Mouse (Mus musculus): ENCODE data around the gene Zbtb3. TPM values are rescaled to one million over a fixed set of nuclear protein-coding genes. Genes with fewer than 3 reads are reported as not detected.

Zbtb3 gene
- polyA plus RNA-seq, 1 experiment from 2014 or later = 7.2 TPM

DNA sequence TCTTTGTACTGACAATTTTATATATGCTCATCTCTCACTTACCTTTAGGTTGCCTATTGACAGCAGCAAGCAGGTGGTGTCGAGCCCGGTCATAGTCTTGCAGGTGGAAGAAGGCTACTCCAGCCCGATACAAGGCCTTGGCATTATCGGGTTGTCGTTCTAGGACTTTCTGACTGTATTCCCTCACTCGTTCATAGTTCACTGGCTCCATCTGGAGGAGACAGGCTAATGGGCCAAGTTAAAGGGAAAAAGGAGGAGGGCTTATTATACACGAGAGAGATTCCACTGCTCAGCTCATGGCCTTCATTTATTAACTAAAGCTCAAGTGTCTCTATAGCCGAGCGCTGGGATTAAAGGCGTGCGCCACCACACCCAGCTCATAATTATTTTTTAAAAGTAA, 13.5 kb downstream of the Zbtb3 start:
- Histone ChIP-seq H3K9me3 (no peaks in the 10 kb centered on the region), H3K27ac (no peak overlapping the region), H3K4me1 (peaks cover 23% of the 10 kb centered on the region), H3K27me3 (replicated peaks) (no peaks in the 10 kb centered on the region), H3K36me3 (peaks cover 49% of the 10 kb centered on the region), H3K4me2 (replicated peaks) (0 out of 2 replicates have a peak overlapping the region, but pooled peaks have one; percentile 7), H3K9ac (no peak overlapping the region), H3K4me3 (no peak overlapping the region)
- no peak for ATAC-seq (ENCODE audit: low FRiP score, low read depth)
- 83% methylated on average over 11 of the region's 11 CpGs for WGBS

DNA sequence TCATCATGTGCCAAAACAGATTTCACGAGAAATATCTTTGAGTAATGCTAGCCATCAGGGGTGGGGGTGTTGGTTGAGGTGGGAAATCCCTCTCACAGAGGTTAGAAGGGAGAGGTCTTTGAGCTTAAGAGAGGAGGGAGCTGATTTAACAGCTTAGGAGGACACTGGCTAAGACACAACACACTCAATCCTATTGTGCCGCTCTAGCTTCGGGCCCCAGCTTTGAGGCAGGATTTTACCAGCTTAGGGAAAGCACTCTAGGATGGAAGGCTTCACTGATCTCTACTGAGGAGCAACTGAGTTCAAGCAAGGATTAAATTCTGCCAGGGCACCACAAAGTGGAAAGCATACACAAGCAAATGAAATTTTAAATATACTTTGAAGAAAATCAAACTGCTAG, 14.6 kb downstream of the Zbtb3 start:
- Histone ChIP-seq H3K9me3 (no peaks in the 10 kb centered on the region), H3K27me3 (replicated peaks) (no peaks in the 10 kb centered on the region), H3K4me1 (peaks cover 32% of the 10 kb centered on the region), H3K4me3 (no peak overlapping the region), H3K36me3 (peaks cover 40% of the 10 kb centered on the region), H3K9ac (no peak overlapping the region), H3K4me2 (replicated peaks) (peak overlapping the region; percentile 97), H3K27ac (no peak overlapping the region)
- WGBS = 83% methylated on average over 3 of the region's 3 CpGs
- no peak for ATAC-seq (ENCODE audit: low FRiP score, low read depth)

DNA sequence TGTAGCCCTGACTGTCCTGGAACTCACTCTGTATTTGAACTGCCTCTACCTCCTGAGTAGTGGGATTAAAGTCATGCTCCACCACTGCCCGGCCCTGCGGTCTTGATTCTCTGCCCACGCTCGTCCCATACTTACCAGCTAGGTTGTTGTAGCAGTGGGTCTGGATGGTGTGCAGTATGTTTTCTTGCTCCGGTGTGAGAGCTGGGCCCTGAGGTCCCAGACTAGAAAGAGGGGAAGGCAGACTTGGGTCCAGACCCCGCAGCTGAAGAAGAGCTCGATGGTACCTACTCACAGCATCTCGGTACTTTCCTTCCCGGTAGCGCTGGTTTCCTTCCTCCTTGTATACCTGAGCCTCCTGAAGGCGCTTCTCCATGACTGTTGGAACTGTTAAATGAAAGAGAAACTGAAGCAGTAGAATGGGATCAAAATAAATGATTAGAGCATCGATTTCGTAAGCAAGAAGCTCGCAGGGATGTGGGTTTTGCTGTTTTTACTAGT, 16.0 kb downstream of the Zbtb3 start:
- ATAC-seq (ENCODE audit: low FRiP score, low read depth) = no peak
- Histone ChIP-seq H3K4me3 (peak overlapping the region; percentile 49), H3K27me3 (replicated peaks) (no peaks in the 10 kb centered on the region), H3K36me3 (peaks cover 35% of the 10 kb centered on the region), H3K4me1 (peaks cover 44% of the 10 kb centered on the region), H3K9ac (peak overlapping the region; percentile 66), H3K27ac (peak overlapping the region; percentile 80; the same call in 1 of the 2 replicates), H3K9me3 (no peaks in the 10 kb centered on the region), H3K4me2 (replicated peaks) (peak overlapping the region; percentile 97)
- WGBS = 35% methylated on average over 14 of the region's 14 CpGs

DNA sequence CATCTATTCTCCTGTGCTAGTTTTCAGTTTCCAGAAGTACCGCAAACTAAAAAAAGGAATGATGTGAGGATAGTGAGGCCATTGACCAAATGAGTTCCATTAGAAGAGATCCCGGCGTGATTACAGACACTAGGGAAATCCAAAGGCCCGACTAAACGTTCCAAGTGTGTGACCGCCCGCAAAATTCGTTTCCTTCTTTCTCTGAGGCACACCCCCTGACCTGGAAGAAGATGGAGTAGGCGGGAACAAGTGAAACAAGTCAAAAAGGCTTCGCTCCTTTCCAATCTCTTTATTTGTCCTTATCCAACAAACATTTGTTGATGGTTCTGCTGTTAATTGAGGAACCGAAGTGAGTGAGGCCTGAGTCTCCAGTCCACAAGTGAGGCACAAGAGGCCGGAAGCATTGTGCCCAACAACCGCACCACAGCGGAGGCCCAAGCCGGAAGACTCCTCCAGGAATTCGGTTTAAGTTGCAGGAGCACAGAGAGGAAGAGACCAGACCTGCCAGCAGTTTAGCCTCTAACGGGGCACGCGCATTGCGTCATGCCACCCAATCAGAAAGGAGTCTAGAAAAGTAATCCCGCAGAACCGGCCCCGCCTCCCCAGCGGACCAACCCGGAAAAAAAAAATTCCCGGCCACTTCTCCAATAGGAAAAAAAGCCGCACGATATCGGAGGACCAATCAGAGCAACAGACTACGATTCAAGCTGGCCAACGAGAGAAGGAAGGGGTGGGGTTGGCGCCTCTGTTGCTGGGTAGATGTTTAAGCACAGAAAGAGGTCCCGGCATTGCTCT, 16.6 kb downstream of the Zbtb3 start, which contains the start of gene Ttc9c:
Ttc9c (minus strand) TSS at position 533 of the 795 bp plus-strand sequence.
- Histone ChIP-seq H3K27ac (peak within 1 kb of the TSS; percentile 98), H3K27me3 (replicated peaks) (no peaks in the 10 kb centered on the region), H3K4me2 (replicated peaks) (peak within 1 kb of the TSS; percentile 97), H3K9ac (peak within 1 kb of the TSS; percentile 98), H3K4me3 (peak within 1 kb of the TSS; percentile 100), H3K36me3 (peaks cover 36% of the 10 kb centered on the region), H3K9me3 (no peaks in the 10 kb centered on the region), H3K4me1 (peaks cover 44% of the 10 kb centered on the region)
- under 1% methylated on average over 33 of the region's 33 CpGs for WGBS
- ATAC-seq (ENCODE audit: low FRiP score, low read depth) = peak; percentile 95

DNA sequence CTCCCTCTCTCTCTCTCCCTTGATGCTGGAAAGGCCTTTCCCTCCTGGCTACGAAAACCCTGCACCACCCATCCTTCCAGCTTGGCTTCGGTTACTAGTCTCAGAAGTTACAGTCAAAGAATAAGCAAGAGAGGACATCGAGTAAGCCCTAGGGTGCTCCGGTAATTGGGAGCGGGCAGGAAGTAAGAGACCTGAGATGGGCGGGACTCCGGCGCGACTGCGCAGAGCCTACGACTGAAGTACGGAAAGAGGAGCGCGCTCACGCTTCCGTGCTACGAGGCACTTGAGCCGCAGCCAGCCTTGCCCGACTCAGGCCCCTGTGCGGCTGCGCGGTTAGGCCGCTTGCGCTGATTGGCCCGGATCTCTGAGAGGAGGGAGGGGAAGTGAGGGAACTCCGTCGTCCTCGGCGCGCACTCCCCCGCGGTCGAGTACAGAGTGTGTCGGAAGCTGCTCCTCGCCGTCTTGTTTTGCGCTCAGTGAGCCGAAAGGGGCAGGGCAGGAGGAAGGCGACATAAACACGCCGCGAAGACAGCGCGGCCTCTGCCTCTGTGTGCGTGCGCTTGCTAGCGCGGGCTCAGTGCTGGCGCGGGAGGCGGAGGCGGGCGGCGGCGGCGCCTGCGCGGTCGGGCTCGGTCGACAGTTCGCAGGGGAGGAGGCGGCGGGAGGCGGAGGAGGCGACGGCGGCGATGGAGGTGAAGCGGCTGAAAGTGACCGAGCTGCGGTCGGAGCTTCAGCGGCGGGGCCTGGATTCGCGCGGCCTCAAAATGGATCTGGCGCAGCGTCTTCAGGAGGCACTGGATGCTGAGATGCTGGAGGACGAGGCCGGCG, 17.5 kb downstream of the Zbtb3 start, which contains the start of gene Hnrnpul2:
Hnrnpul2 (plus strand) TSS at position 415 of the 828 bp plus-strand sequence.
- peak within 1 kb of the TSS; percentile 97 for H3K4me2 ChIP-seq (replicated peaks)
- H3K9me3 ChIP-seq = no peaks in the 10 kb centered on the region
- peak; percentile 97 for ATAC-seq (ENCODE audit: low FRiP score, low read depth)
- peak within 1 kb of the TSS; percentile 100 for H3K4me3 ChIP-seq
- H3K4me1 ChIP-seq = peaks cover 44% of the 10 kb centered on the region
- WGBS = under 1% methylated on average over 83 of the region's 83 CpGs
- H3K9ac ChIP-seq = peak within 1 kb of the TSS; percentile 98
- peaks cover 38% of the 10 kb centered on the region for H3K36me3 ChIP-seq
- H3K27ac ChIP-seq = peak within 1 kb of the TSS; percentile 98
- H3K27me3 ChIP-seq (replicated peaks) = no peaks in the 10 kb centered on the region

DNA sequence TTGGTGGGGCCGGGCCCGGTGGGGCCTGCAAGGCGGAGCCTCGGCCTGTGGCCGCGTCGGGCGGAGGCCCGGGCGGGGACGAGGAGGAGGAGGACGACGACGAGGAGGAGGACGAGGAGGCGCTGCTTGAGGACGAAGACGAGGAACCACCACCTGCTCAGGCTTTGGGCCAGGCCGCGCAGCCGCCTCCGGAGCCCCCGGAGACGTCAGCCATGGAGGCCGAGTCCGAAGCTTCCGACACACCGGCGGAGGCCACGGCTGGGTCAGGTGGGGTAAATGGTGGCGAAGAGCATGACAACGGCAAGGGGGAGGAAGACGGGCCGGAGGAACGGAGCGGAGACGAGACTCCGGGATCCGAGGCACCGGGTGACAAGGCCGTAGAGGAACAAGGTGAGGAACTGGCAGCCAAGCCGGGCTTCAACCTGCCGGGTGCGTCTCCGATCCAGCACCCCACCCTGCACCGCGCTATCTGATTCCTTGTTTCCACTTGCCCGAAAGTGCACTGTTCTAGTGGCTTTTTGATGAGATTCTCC, 18.1 kb downstream of the Zbtb3 start:
- Histone ChIP-seq H3K27ac (peak overlapping the region; percentile 98), H3K9me3 (no peaks in the 10 kb centered on the region), H3K27me3 (replicated peaks) (no peaks in the 10 kb centered on the region), H3K36me3 (peaks cover 39% of the 10 kb centered on the region), H3K4me3 (peak overlapping the region; percentile 100), H3K4me2 (replicated peaks) (peak overlapping the region; percentile 97), H3K9ac (peak overlapping the region; percentile 98), H3K4me1 (peaks cover 44% of the 10 kb centered on the region)
- WGBS = under 1% methylated on average over 48 of the region's 48 CpGs
- ATAC-seq (ENCODE audit: low FRiP score, low read depth) = no peak; the same call in 1 of the 2 replicates

DNA sequence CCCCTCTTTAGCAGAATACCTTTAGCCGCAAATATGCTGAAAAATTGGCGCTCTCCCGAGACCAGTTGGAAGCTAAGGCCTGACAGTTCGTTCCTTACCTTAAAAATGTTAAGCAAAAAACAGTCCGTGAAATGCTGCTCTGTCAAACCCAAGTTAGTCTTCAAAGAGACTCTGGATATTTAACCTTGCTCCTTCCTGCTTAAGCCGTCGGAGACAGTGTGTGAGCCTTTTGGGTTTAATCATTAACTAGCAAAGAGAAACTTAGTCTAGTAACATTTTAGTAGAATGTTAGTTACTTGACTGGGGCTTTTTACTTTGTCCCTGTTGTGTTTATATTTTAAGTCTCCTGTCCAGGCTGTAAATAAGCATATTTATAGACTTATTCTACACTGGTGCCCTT, 18.8 kb downstream of the Zbtb3 start:
- H3K4me1 ChIP-seq = peaks cover 41% of the 10 kb centered on the region
- peak overlapping the region; percentile 97 for H3K4me2 ChIP-seq (replicated peaks)
- H3K9me3 ChIP-seq = no peaks in the 10 kb centered on the region
- ATAC-seq (ENCODE audit: low FRiP score, low read depth) = no peak
- H3K27ac ChIP-seq = 0 out of 2 replicates have a peak overlapping the region, but pooled peaks have one; percentile 98
- H3K27me3 ChIP-seq (replicated peaks) = no peaks in the 10 kb centered on the region
- WGBS = 2% methylated on average over 7 of the region's 7 CpGs
- peak overlapping the region; percentile 100 for H3K4me3 ChIP-seq
- peak overlapping the region; percentile 98 for H3K9ac ChIP-seq
- peaks cover 39% of the 10 kb centered on the region for H3K36me3 ChIP-seq

DNA sequence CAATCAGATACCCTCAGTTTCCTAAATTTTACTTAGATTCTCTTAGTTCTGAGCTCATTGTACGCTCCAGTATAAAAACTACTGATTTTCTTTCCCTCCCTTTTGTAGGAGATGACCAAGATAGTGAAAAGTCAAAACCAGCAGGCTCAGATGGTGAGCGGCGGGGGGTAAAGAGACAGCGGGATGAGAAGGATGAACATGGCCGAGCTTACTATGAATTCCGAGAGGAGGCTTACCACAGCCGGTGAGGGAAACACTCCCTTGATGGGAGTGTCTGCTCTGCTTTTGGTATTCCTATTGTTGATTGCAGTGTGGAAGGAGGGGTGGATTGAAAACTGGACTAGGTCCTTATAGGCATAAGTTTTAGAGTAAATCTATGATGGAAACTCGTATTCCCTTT, 20.3 kb downstream of the Zbtb3 start:
- WGBS = 75% methylated on average over 8 of the region's 8 CpGs
- no peaks in the 10 kb centered on the region for H3K27me3 ChIP-seq (replicated peaks)
- H3K4me3 ChIP-seq = peak overlapping the region; percentile 8; the same call in 1 of the 2 replicates
- H3K9me3 ChIP-seq = no peaks in the 10 kb centered on the region
- H3K9ac ChIP-seq = peak overlapping the region; percentile 98; the same call in 1 of the 2 replicates
- H3K36me3 ChIP-seq = peaks cover 48% of the 10 kb centered on the region
- ATAC-seq (ENCODE audit: low FRiP score, low read depth) = no peak
- no peak overlapping the region for H3K27ac ChIP-seq
- peak overlapping the region; percentile 97 for H3K4me2 ChIP-seq (replicated peaks)
- peaks cover 29% of the 10 kb centered on the region for H3K4me1 ChIP-seq

DNA sequence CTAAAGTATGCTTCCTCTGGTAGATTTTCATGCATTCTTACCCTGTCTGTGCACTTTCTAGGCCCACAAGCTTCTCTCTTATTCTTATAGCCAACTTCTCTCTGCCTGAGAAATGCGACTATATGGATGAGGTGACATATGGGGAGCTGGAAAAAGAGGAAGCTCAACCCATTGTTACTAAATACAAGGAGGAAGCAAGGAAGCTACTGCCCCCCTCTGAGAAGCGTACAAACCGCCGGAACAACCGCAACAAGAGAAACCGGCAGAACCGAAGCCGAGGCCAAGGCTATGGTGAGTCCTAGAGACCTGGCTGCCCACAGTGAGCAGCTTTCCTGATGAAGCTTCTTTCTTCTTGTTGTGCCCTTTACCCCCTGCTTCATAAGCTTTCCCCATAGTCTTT, 27.3 kb downstream of the Zbtb3 start, which contains the start of gene AC129217.1:
AC129217.1 (plus strand) TSS at position 114 of the 400 bp plus-strand sequence.
- H3K36me3 ChIP-seq = peaks cover 95% of the 10 kb centered on the region
- no peak within 1 kb of the TSS for H3K4me2 ChIP-seq (replicated peaks)

DNA sequence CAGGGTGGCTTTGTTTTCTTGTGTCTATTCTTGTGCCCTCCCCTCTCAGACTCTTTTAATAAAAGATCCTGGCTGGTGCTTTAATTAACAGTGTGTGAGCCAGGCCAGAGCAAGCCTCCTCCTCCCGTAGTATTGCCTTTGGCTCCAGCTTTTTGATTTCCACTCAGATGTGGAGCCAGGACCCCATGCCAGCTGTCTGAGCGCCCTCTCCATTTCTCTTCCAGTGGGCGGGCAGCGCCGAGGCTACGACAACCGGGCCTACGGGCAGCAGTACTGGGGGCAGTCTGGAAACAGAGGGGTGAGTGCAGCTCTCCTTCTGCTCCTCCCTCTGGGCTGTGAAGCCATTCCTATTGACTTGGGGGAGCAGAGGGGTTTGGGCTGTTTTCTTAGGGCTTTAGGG, 28.3 kb downstream of the Zbtb3 start:
- ATAC-seq (ENCODE audit: low FRiP score, low read depth) = no peak

More for the DNA sequence above, 27.3 kb downstream of the Zbtb3 start, which contains the start of gene AC129217.1:
- H3K9ac ChIP-seq = no peak within 1 kb of the TSS
- ATAC-seq (ENCODE audit: low FRiP score, low read depth) = no peak
- H3K9me3 ChIP-seq = no peaks in the 10 kb centered on the region
- WGBS = 85% methylated on average over 8 of the region's 8 CpGs
- H3K27me3 ChIP-seq (replicated peaks) = no peaks in the 10 kb centered on the region
- no peaks in the 10 kb centered on the region for H3K4me1 ChIP-seq
- no peak within 1 kb of the TSS for H3K27ac ChIP-seq
- H3K4me3 ChIP-seq = no peak within 1 kb of the TSS

DNA sequence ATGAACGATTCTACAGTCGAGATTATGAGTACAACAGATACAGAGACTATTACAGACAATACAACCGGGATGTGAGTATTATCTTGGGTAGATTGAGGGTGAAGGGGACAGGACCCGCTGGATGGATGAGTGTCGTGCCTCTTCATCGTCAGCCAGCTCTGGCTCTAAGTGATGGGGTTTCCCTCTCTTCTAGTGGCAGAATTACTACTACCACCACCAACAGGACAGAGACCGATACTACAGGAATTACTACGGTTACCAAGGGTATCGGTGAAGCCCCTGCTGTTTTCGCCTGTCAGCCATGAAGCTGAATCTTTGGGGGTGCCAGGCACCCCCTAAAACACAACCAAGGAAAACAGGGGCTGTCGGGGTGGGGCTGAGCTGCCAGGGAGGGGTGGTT, 28.9 kb downstream of the Zbtb3 start:
- Histone ChIP-seq H3K9me3 (no peaks in the 10 kb centered on the region), H3K27me3 (replicated peaks) (no peaks in the 10 kb centered on the region), H3K4me2 (replicated peaks) (no peak overlapping the region), H3K9ac (no peak overlapping the region), H3K4me1 (no peaks in the 10 kb centered on the region), H3K4me3 (no peak overlapping the region), H3K27ac (no peak overlapping the region), H3K36me3 (peaks cover 88% of the 10 kb centered on the region)
- no peak for ATAC-seq (ENCODE audit: low FRiP score, low read depth)
- WGBS = 85% methylated on average over 11 of the region's 11 CpGs

More for the DNA sequence above, 28.3 kb downstream of the Zbtb3 start:
- Histone ChIP-seq H3K27ac (no peak overlapping the region), H3K27me3 (replicated peaks) (no peaks in the 10 kb centered on the region), H3K36me3 (peaks cover 91% of the 10 kb centered on the region), H3K4me3 (no peak overlapping the region), H3K4me2 (replicated peaks) (no peak overlapping the region), H3K9me3 (no peaks in the 10 kb centered on the region), H3K9ac (no peak overlapping the region), H3K4me1 (no peaks in the 10 kb centered on the region)
- WGBS = 94% methylated on average over 8 of the region's 8 CpGs
